In genomic region chr12:16639078-16639771, GRCm38 (mm10) we compare ENCODE assay signal across 11 mouse cellular contexts. TPM values are rescaled to one million over a fixed set of nuclear protein-coding genes. Genes with fewer than 3 reads are reported as not detected.
DNase-seq lines count a peak whose midpoint lies in the region; ATAC-seq and TF ChIP-seq lines count a peak whose summit lies in the region.
"Had no signal": no experiment of that assay in that cellular context is flagged by ENCODE, and none has a peak within 500 bp of the region (broad histone marks: within the 10 kb centered on the region; RNA-seq: fewer than 3 reads in every experiment).

No protein-coding gene starts in this region.

- H3K27ac ChIP-seq in midbrain, postnatal 0 days (ENCODE audit: low read depth, low read length), result no peak overlapping the region
- H3K27ac ChIP-seq in midbrain, embryonic 13.5 days, result no peak overlapping the region
- no peak overlapping the region for H3K27ac ChIP-seq in small intestine, adult 2 months (ENCODE audit: insufficient read depth, low read depth, low read length)

- H3K4me3 ChIP-seq in midbrain, postnatal 0 days (ENCODE audit: low read depth, low read length), result no peak overlapping the region
- no peak overlapping the region for H3K4me3 ChIP-seq in midbrain, embryonic 13.5 days (replicated peaks)
- H3K4me3 ChIP-seq in small intestine, adult 2 months (ENCODE audit: low read depth, low read length), result no peak overlapping the region

- no peaks in the 10 kb centered on the region for H3K9me3 ChIP-seq in midbrain, postnatal 0 days (ENCODE audit: low read length)
- H3K9me3 ChIP-seq in midbrain, embryonic 13.5 days, result no peaks in the 10 kb centered on the region
- H3K9me3 ChIP-seq: G1E had no signal

- TF ChIP-seq CTCF in midbrain, postnatal 0 days (IDR thresholded peaks at IDR 0.05), result peak; percentile 47
- TF ChIP-seq CTCF in small intestine, adult 2 months (IDR thresholded peaks at IDR 0.05; ENCODE audit: extremely low read depth, insufficient read length, insufficient replicate concordance, low read depth, low read length), result peak; percentile 35; the same call in 1 of the 2 replicates

- no peaks in the 10 kb centered on the region for H3K27me3 ChIP-seq in midbrain, postnatal 0 days (ENCODE audit: insufficient read depth, low read length)
- no peaks in the 10 kb centered on the region for H3K27me3 ChIP-seq in midbrain, embryonic 13.5 days
- no peaks in the 10 kb centered on the region for H3K27me3 ChIP-seq in small intestine, adult 2 months (ENCODE audit: control insufficient read depth, insufficient read depth, low read length)

- no peak for TF ChIP-seq POLR2A in small intestine, adult 2 months (IDR thresholded peaks at IDR 0.05; ENCODE audit: low read depth, low read length)

- no peak overlapping the region for H3K4me2 ChIP-seq in midbrain, postnatal 0 days (ENCODE audit: low read depth, low read length, poor library complexity, severe bottlenecking)
- no peak overlapping the region for H3K4me2 ChIP-seq in midbrain, embryonic 13.5 days (replicated peaks)

- DNase-seq in heart, adult 11 months, result peak; percentile 91
- DNase-seq in heart, adult 8-10 months (ENCODE audit: low spot score), result no peak
- DNase-seq in midbrain, postnatal 0 days (ENCODE audit: low spot score), result no peak
- DNase-seq in embryo, embryonic 11.5 days (ENCODE audit: low read depth, low spot score), result peak; percentile 16
- no peak for DNase-seq in cerebellum, adult 11-12 months
- no peak for DNase-seq in adrenal gland, postnatal 10 days
- DNase-seq: cerebellum, adult 9-11 months; gastrocnemius, postnatal 10 days had no signal

- 72% methylated on average over 12 of the region's 12 CpGs for WGBS in midbrain, postnatal 0 days
- 77% methylated on average over 12 of the region's 12 CpGs for WGBS in midbrain, embryonic 13.5 days
- WGBS in small intestine, adult 2 months, result 64% methylated on average over 12 of the region's 12 CpGs

- H3K9ac ChIP-seq in midbrain, postnatal 0 days (replicated peaks; ENCODE audit: low read length, poor library complexity, severe bottlenecking), result no peak overlapping the region
- no peak overlapping the region for H3K9ac ChIP-seq in midbrain, embryonic 13.5 days (replicated peaks)

- ATAC-seq in midbrain, postnatal 0 days (ENCODE audit: low FRiP score), result no peak
- ATAC-seq in midbrain, embryonic 13.5 days, result no peak

- no peaks in the 10 kb centered on the region for H3K36me3 ChIP-seq in midbrain, postnatal 0 days (ENCODE audit: insufficient read depth, low read length)
- no peaks in the 10 kb centered on the region for H3K36me3 ChIP-seq in midbrain, embryonic 13.5 days
- no peaks in the 10 kb centered on the region for H3K36me3 ChIP-seq in small intestine, adult 2 months (ENCODE audit: control insufficient read depth, insufficient read depth, low read length)
- H3K36me3 ChIP-seq: G1E had no signal

- no peaks in the 10 kb centered on the region for H3K4me1 ChIP-seq in midbrain, postnatal 0 days (ENCODE audit: insufficient read depth, low read length)
- peaks cover 10% of the 10 kb centered on the region for H3K4me1 ChIP-seq in midbrain, embryonic 13.5 days (replicated peaks)
- H3K4me1 ChIP-seq in small intestine, adult 2 months (ENCODE audit: control insufficient read depth, insufficient read depth, insufficient read length, low read length), result peaks cover 4% of the 10 kb centered on the region; the same call in 1 of the 2 replicates

RNA-seq across cellular contexts. Expression of gene Ntsr2, which starts 14.0 kb away (rescaled TPM):
- total RNA-seq in heart, adult 8-10 months (2022), result 1 to 10 TPM; 6.5 to 7.8 (median 6.8) TPM
- 12.4 and 17.7 TPM in 2 replicates for total RNA-seq in midbrain, postnatal 0 days (2014; rRNA removed)
- polyA plus RNA-seq in midbrain, postnatal 0 days (2015; fragmentation: Nextera tagmentation; extraction: Ambion mirVana), result 11.1 and 15.1 TPM in 2 replicates
- 0.21 and 0.22 TPM in 2 replicates for polyA plus RNA-seq in midbrain, embryonic 13.5 days (2015; fragmentation: Nextera tagmentation; extraction: Ambion mirVana)
- polyA plus RNA-seq in small intestine, adult 2 months (2012; rRNA removed), result 0.15 TPM in 1 of 2 replicates, not detected in the other
- total RNA-seq in adrenal gland, postnatal 10 days (2021), result under 1 TPM in 1 of 2 experiments, not detected in 1; 0.60 TPM
- polyA plus RNA-seq: G1E had no signal

RNA-seq across cellular contexts. Expression of gene Lpin1, which starts 28.5 kb away (rescaled TPM):
- total RNA-seq in heart, adult 8-10 months (2022), result 100 to 1,000 TPM; 152 to 176 (median 162) TPM
- 20.5 and 21.6 TPM in 2 replicates for total RNA-seq in midbrain, postnatal 0 days (2014; rRNA removed)
- 11.6 and 12.1 TPM in 2 replicates for polyA plus RNA-seq in midbrain, postnatal 0 days (2015; fragmentation: Nextera tagmentation; extraction: Ambion mirVana)
- 22.0 and 22.8 TPM in 2 replicates for polyA plus RNA-seq in midbrain, embryonic 13.5 days (2015; fragmentation: Nextera tagmentation; extraction: Ambion mirVana)
- polyA plus RNA-seq in small intestine, adult 2 months (2012; rRNA removed), result 1.4 and 4.0 TPM in 2 replicates
- total RNA-seq in adrenal gland, postnatal 10 days (2021), result 100 to 1,000 TPM in 1 of 2 experiments, 10 to 100 TPM in 1; 76.2 to 163 TPM

Comparison
In these comparisons a context has a peak if more than half of its experiments do, and no peak if none do; other contexts are left out.
1. DNase-seq: peak in heart, adult 11 months (single experiment) and embryo, embryonic 11.5 days (single experiment); none in heart, adult 8-10 months (single experiment), midbrain, postnatal 0 days (single experiment), cerebellum, adult 11-12 months (single experiment) and adrenal gland, postnatal 10 days (single experiment).